Mouse (Mus musculus) MEL (cell line): ENCODE data around the gene Xkr7. TPM values are rescaled to one million over a fixed set of nuclear protein-coding genes. Genes with fewer than 3 reads are reported as not detected.

Experiments
- DNase-seq: peaks from one replicate; pipeline ENCODE4 v3.0.0; 2011; ENCODE audit warnings: low read depth, low spot score
- H3K27ac ChIP-seq: 2 replicates; pipeline ENCODE4 v1.5.1; 2012; ENCODE audit warnings: low read depth, mild to moderate bottlenecking, control low read depth, low read length, moderate library complexity; ENCODE audit not compliant: control insufficient read depth
- H3K27me3 ChIP-seq, 2 experiments: fragments of 150-350 bp in 1 of 2; sonication (generic) in 1 of 2; 2 replicates each; pipeline ENCODE4 v1.6.1; 2012; ENCODE audit warnings: low read length in 2 of 2, mild to moderate bottlenecking in 2 of 2, improper control_type of control experiment in 1 of 2, moderate library complexity in 1 of 2; ENCODE audit not compliant: insufficient read depth in 2 of 2, control insufficient read depth in 1 of 2
- H3K36me3 ChIP-seq, 2 experiments: 2 replicates each; pipeline ENCODE4 v1.6.1; 2012 to 2014; ENCODE audit warnings: low read length in 2 of 2, improper control_type of control experiment in 1 of 2, inconsistent platforms in 1 of 2, mild to moderate bottlenecking in 1 of 2; ENCODE audit not compliant: insufficient read depth in 2 of 2, control insufficient read depth in 1 of 2
- H3K4me1 ChIP-seq, 2 experiments: fragments of 150-350 bp in 1 of 2; sonication (generic) in 1 of 2; 2 replicates each; pipeline ENCODE4 v1.6.1; 2012; ENCODE audit warnings: low read length in 2 of 2, improper control_type of control experiment in 1 of 2, mild to moderate bottlenecking in 1 of 2; ENCODE audit not compliant: insufficient read depth in 2 of 2, control insufficient read depth in 1 of 2
- H3K4me3 ChIP-seq, 2 experiments: fragments of 150-350 bp in 1 of 2; sonication (generic) in 1 of 2; 2 replicates each; pipeline ENCODE4 v1.5.1; 2012; ENCODE audit warnings: low read depth in 2 of 2, low read length in 2 of 2, mild to moderate bottlenecking in 2 of 2, moderate library complexity in 2 of 2, control low read depth in 1 of 2, improper control_type of control experiment in 1 of 2; ENCODE audit not compliant: control insufficient read depth in 1 of 2, insufficient read depth in 1 of 2
- H3K79me2 ChIP-seq: 2 replicates; pipeline ENCODE4 v1.6.1; 2012; ENCODE audit warnings: mild to moderate bottlenecking, low read length, moderate library complexity; ENCODE audit not compliant: control insufficient read depth, poor library complexity, insufficient read depth
- H3K9ac ChIP-seq: 2 replicates; pipeline ENCODE4 v1.6.1; 2012; ENCODE audit warnings: low read depth, mild to moderate bottlenecking, control low read depth, low read length, moderate library complexity; ENCODE audit not compliant: control insufficient read depth, poor library complexity, severe bottlenecking
- H3K9me3 ChIP-seq: fragments of 150-350 bp; sonication (generic); replicated peaks from 2 replicates; pipeline ENCODE4 v1.6.1; 2012; ENCODE audit warnings: mild to moderate bottlenecking, low read length, improper control_type of control experiment, moderate library complexity; ENCODE audit not compliant: insufficient read depth
- CHD1 ChIP-seq: IDR thresholded peaks from 2 replicates; pipeline ENCODE4 v1.6.1; 2012; ENCODE audit warnings: low read depth, mild to moderate bottlenecking, inconsistent platforms, low read length, improper control_type of control experiment
- E2F4 ChIP-seq: IDR thresholded peaks from 2 replicates; pipeline ENCODE4 v1.6.1; 2011; ENCODE audit warnings: low read depth, low read length, improper control_type of control experiment, borderline replicate concordance
- EP300 ChIP-seq, 2 experiments: IDR thresholded peaks; 2 replicates each; pipeline ENCODE4 v1.6.1; 2011; ENCODE audit warnings: improper control_type of control experiment in 2 of 2, low read length in 2 of 2, low read depth in 1 of 2, mild to moderate bottlenecking in 1 of 2
- GABPA ChIP-seq: IDR thresholded peaks from 2 replicates; pipeline ENCODE4 v1.6.1; 2012; ENCODE audit warnings: low read depth, mild to moderate bottlenecking, inconsistent platforms, low read length, improper control_type of control experiment, moderate library complexity
- JUND ChIP-seq: IDR thresholded peaks from 2 replicates; pipeline ENCODE4 v1.6.1; 2011; ENCODE audit warnings: low read depth, mild to moderate bottlenecking, improper control_type of control experiment, low read length
- KAT2A ChIP-seq: conservative IDR thresholded peaks from 2 replicates; pipeline ENCODE4 v1.6.1; 2012; ENCODE audit warnings: low read depth, low read length, improper control_type of control experiment, inconsistent platforms
- MAZ ChIP-seq: IDR thresholded peaks from 2 replicates; pipeline ENCODE4 v1.6.1; 2012; ENCODE audit warnings: low read depth, mild to moderate bottlenecking, inconsistent platforms, low read length, improper control_type of control experiment
- NELFE ChIP-seq: IDR thresholded peaks from 2 replicates; pipeline ENCODE4 v1.6.1; 2011; ENCODE audit warnings: low read depth, low read length, improper control_type of control experiment
- POLR2A ChIP-seq, 2 experiments: IDR thresholded peaks; 2 replicates each; pipeline ENCODE4 v1.6.1; 2011 to 2012; ENCODE audit warnings: low read length in 2 of 2, mild to moderate bottlenecking in 2 of 2, control low read depth in 1 of 2, improper control_type of control experiment in 1 of 2, low read depth in 1 of 2, moderate library complexity in 1 of 2; ENCODE audit not compliant: control insufficient read depth in 1 of 2, insufficient read depth in 1 of 2, poor library complexity in 1 of 2
- POLR2AphosphoS2 ChIP-seq: IDR thresholded peaks from 2 replicates; pipeline ENCODE4 v1.6.1; 2011; ENCODE audit warnings: low read length, improper control_type of control experiment
- POLR2AphosphoS5 ChIP-seq: IDR thresholded peaks from 2 replicates; pipeline ENCODE4 v1.6.1; 2012; ENCODE audit warnings: low read depth, borderline replicate concordance, mild to moderate bottlenecking, inconsistent platforms, low read length, moderate library complexity, mixed read lengths
- SMC3 ChIP-seq: IDR thresholded peaks from 2 replicates; pipeline ENCODE4 v1.6.1; 2011; ENCODE audit warnings: low read depth, low read length, improper control_type of control experiment
- TCF12 ChIP-seq: IDR thresholded peaks from 2 replicates; pipeline ENCODE4 v1.6.1; 2014; ENCODE audit warnings: low read depth, mild to moderate bottlenecking, inconsistent platforms, low read length, improper control_type of control experiment, moderate library complexity
- UBTF ChIP-seq: IDR thresholded peaks from 2 replicates; pipeline ENCODE4 v1.6.1; 2012; ENCODE audit warnings: low read depth, mild to moderate bottlenecking, inconsistent platforms, low read length, improper control_type of control experiment, moderate library complexity, borderline replicate concordance; ENCODE audit not compliant: insufficient read depth
- ZMIZ1 ChIP-seq: IDR thresholded peaks from 2 replicates; pipeline ENCODE4 v1.6.1; 2012; ENCODE audit warnings: low read depth, mild to moderate bottlenecking, inconsistent platforms, low read length, improper control_type of control experiment, moderate library complexity
- ZNF384 ChIP-seq: IDR thresholded peaks from 2 replicates; pipeline ENCODE4 v1.6.1; 2012; ENCODE audit warnings: low read depth, mild to moderate bottlenecking, inconsistent platforms, low read length, improper control_type of control experiment
- polyA plus RNA-seq, 2 experiments: library from polyadenylated mRNA; stranded (reverse) in 1 of 2; unstranded in 1 of 2; fragments of >175 nt in 1 of 2; fragments of >200 nt in 1 of 2; gene quantifications; 2 replicates each; pipeline versions ENCODE4 v1.2.1 to v1.2.4; 2012; ENCODE audit warnings: low replicate concordance in 2 of 2, low read depth in 1 of 2; ENCODE audit not compliant: insufficient read length in 2 of 2, insufficient read depth in 1 of 2, missing spikeins in 1 of 2
- total RNA-seq: library from RNA; depleted of rRNA; stranded (reverse); fragments of 300-350 nt; gene quantifications from 2 replicates; pipeline ENCODE4 v1.2.3, GENCODE M21; 2012

Xkr7 gene
- total and polyA plus RNA-seq, 3 experiments, result not detected

DNA sequence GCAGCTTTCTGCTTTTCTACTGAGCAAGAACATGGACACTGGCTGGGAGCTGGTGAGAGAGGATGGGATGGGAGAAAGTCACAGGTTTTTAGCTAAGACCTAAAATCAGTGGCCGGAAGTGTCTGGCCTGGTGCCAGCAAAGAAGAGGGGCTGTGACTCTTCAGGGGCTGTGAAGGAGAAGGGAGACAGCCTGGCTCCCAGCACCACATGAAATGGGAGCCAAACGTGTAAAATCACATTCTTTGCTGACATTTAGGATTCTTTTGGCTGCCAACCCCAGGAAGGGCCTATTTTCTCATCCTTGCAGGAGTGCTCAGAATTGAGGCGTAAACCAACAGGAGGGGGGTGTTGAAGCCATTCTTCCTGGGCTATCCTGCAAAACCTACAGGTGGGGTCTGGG lies 12.2 kb downstream of the Xkr7 start:
- Histone ChIP-seq H3K4me3 (no peak overlapping the region), H3K27ac (no peak overlapping the region), H3K36me3 (no peaks in the 10 kb centered on the region), H3K9ac (no peak overlapping the region), H3K9me3 (no peaks in the 10 kb centered on the region), H3K4me1 (no peaks in the 10 kb centered on the region), H3K27me3 (peaks cover 6 to 10% of the 10 kb centered on the region in 2 experiments), H3K79me2 (no peaks in the 10 kb centered on the region)
- no peak for DNase-seq
- TF ChIP-seq ZNF384 (no peak), NELFE (no peak), E2F4 (no peak), GABPA (no peak), ZMIZ1 (no peak)

DNA sequence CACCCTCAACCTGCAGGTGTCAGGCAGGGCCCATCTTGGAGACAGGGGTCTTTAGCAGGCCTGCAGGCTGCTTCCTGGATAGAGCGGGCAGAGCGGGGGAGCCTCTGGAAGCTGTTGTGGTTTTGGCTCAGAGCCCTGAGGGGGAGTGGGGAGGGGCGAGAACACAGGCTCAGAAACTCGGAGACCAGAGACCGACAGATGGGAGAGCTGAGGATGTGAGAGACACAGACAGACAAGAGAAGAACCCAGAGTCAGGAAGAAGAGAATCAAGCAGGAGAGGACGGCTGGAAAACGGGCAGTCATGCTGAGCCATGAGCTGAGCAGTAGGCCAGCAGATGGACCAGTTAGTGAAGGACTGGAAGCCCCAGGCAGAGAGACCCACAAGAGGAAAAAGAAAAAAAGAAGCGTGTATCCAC lies 14.2 kb downstream of the Xkr7 start:
- Histone ChIP-seq H3K27ac (no peak overlapping the region), H3K27me3 (peaks cover 6 to 10% of the 10 kb centered on the region in 2 experiments), H3K9me3 (no peaks in the 10 kb centered on the region), H3K79me2 (no peaks in the 10 kb centered on the region), H3K4me3 (no peak overlapping the region)
- TF ChIP-seq CHD1 (no peak), MAZ (no peak), KAT2A (no peak), TCF12 (no peak), NELFE (no peak), POLR2A (IDR thresholded peaks at IDR 0.05; ENCODE audit: control insufficient read depth in 1 of 2, insufficient read depth in 1 of 2, low read depth in 1 of 2, low read length in 2 of 2, poor library complexity in 1 of 2) (no peak), UBTF (no peak), ZMIZ1 (no peak), SMC3 (no peak), POLR2AphosphoS5 (no peak), JUND (no peak), POLR2AphosphoS2 (no peak), EP300 (IDR thresholded peaks at IDR 0.05; ENCODE audit: low read depth in 1 of 2, low read length in 2 of 2) (no peak)
- TF ChIP-seq, all 39 proteins: peak for 0
- Histone ChIP-seq H3K36me3 (no peaks in the 10 kb centered on the region), H3K4me1 (no peaks in the 10 kb centered on the region), H3K9ac (no peak overlapping the region)
- DNase-seq, result no peak
